Mouse (Mus musculus) neural tube, embryonic 11.5 days (tissue): ENCODE data around the gene Spef2. TPM values are rescaled to one million over a fixed set of nuclear protein-coding genes. Genes with fewer than 3 reads are reported as not detected.
"Not testable (repeated sequence)": the region's sequence is repeated elsewhere in the genome, so short reads cannot be mapped to it uniquely, and the experiment has no call there.

Source experiments
- ATAC-seq: fragments of 200-750 bp; cut with Nextera tagmentation; 2 replicates; pipeline ENCODE4 v1.8.0; 2017; ENCODE audit warnings: moderate number of reproducible peaks, mild to moderate bottlenecking, moderate TSS enrichment, moderate library complexity; ENCODE audit not compliant: insufficient read depth, low FRiP score, low TSS enrichment
- DNase-seq: peaks from one replicate; pipeline ENCODE4 v3.0.0-alpha.2; 2015; ENCODE audit warnings: low spot score
- H3K27ac ChIP-seq: fragments of 300-500 bp; sonication (generic); 2 replicates; pipeline ENCODE4 v1.5.1; 2014; ENCODE audit warnings: low read depth, mild to moderate bottlenecking, low read length
- H3K27me3 ChIP-seq: fragments of 300-500 bp; sonication (generic); 2 replicates; pipeline ENCODE4 v1.6.1; 2014; ENCODE audit warnings: mild to moderate bottlenecking, low read length, mixed read lengths; ENCODE audit not compliant: control insufficient read depth, insufficient read depth
- H3K36me3 ChIP-seq: fragments of 300-500 bp; sonication (generic); 2 replicates; pipeline ENCODE4 v1.6.1; 2014; ENCODE audit warnings: mild to moderate bottlenecking, low read length, moderate library complexity, mixed read lengths; ENCODE audit not compliant: control insufficient read depth, insufficient read depth
- H3K4me1 ChIP-seq: fragments of 300-500 bp; sonication (generic); 2 replicates; pipeline ENCODE4 v1.6.1; 2014; ENCODE audit warnings: low read length, mixed read lengths; ENCODE audit not compliant: control insufficient read depth, insufficient read depth
- H3K4me2 ChIP-seq: fragments of 300-500 bp; sonication (generic); 2 replicates; pipeline ENCODE4 v1.6.1; 2014; ENCODE audit warnings: low read depth, mild to moderate bottlenecking, moderate library complexity
- H3K4me3 ChIP-seq: fragments of 300-500 bp; sonication (generic); 2 replicates; pipeline ENCODE4 v1.5.1; 2014; ENCODE audit warnings: low read depth, low read length
- H3K9ac ChIP-seq: fragments of 300-500 bp; sonication (generic); 2 replicates; pipeline ENCODE4 v1.6.1; 2014; ENCODE audit warnings: mild to moderate bottlenecking, low read length
- H3K9me3 ChIP-seq: fragments of 300-500 bp; sonication (generic); 2 replicates; pipeline ENCODE4 v1.6.1; 2016; ENCODE audit warnings: low read length; ENCODE audit not compliant: control insufficient read depth
- WGBS: fragments of 180-500 bp; shearing (Covaris S2); extraction: QIAGEN DNeasy Blood & Tissue Kit; methylation state at CpG from one replicate; pipeline ENCODE4 v1.1.7; 2014; 5-methylcytosine and 5-hydroxymethylcytosine counted together
- polyA plus RNA-seq: library from polyadenylated mRNA; unstranded; fragments of >200 nt; fragmentation: Nextera tagmentation; extraction: Ambion mirVana; gene quantifications from 2 replicates; pipeline ENCODE4 v1.2.1, GENCODE M21; 2014

The Spef2 gene
- polyA plus RNA-seq, 1 experiment from 2014 or later, result 0.19 TPM

GRCm38 (mm10) chr15:9577303-9577702 lies 171.4 kb downstream of the Spef2 start:
- H3K4me3 ChIP-seq, result no peak overlapping the region
- ATAC-seq, result no peak
- H3K4me1 ChIP-seq, result no peaks in the 10 kb centered on the region
- H3K27ac ChIP-seq, result no peak overlapping the region
- no peaks in the 10 kb centered on the region for H3K36me3 ChIP-seq
- 87% methylated on average over 4 of the region's 4 CpGs for WGBS
- H3K4me2 ChIP-seq, result no peak overlapping the region
- H3K9ac ChIP-seq, result no peak overlapping the region
- no peak for DNase-seq
- no peaks in the 10 kb centered on the region for H3K9me3 ChIP-seq
- no peaks in the 10 kb centered on the region for H3K27me3 ChIP-seq

- Histone ChIP-seq H3K4me1 (no peaks in the 10 kb centered on the region), H3K27ac (no peak overlapping the region), H3K27me3 (no peaks in the 10 kb centered on the region), H3K9ac (no peak overlapping the region), H3K4me2 (no peak overlapping the region), H3K36me3 (no peaks in the 10 kb centered on the region), H3K9me3 (no peaks in the 10 kb centered on the region), H3K4me3 (no peak overlapping the region)
- DNase-seq (no peak), ATAC-seq (no peak)
- WGBS, result 91% methylated on average over 5 of the region's 5 CpGs
Measured at GRCm38 (mm10) chr15:9574796-9575195, 173.9 kb downstream of the Spef2 start.

GRCm38 (mm10) chr15:9573361-9573760 lies 175.3 kb downstream of the Spef2 start:
- no peak for DNase-seq
- Histone ChIP-seq H3K27me3 (no peaks in the 10 kb centered on the region), H3K36me3 (no peaks in the 10 kb centered on the region), H3K4me3 (no peak overlapping the region), H3K9me3 (no peaks in the 10 kb centered on the region), H3K4me1 (no peaks in the 10 kb centered on the region), H3K4me2 (no peak overlapping the region), H3K9ac (no peak overlapping the region), H3K27ac (no peak overlapping the region)
- 88% methylated on average over 4 of the region's 4 CpGs for WGBS
- no peak for ATAC-seq

GRCm38 (mm10) chr15:9572664-9573063 lies 176.0 kb downstream of the Spef2 start:
- no peak overlapping the region for H3K9ac ChIP-seq
- no peak overlapping the region for H3K27ac ChIP-seq
- no peaks in the 10 kb centered on the region for H3K9me3 ChIP-seq
- no peaks in the 10 kb centered on the region for H3K27me3 ChIP-seq
- H3K36me3 ChIP-seq, result no peaks in the 10 kb centered on the region
- H3K4me3 ChIP-seq, result no peak overlapping the region
- no peak for ATAC-seq
- H3K4me1 ChIP-seq, result no peaks in the 10 kb centered on the region
- 89% methylated on average over 7 of the region's 7 CpGs for WGBS
- no peak overlapping the region for H3K4me2 ChIP-seq
- no peak for DNase-seq

GRCm38 (mm10) chr15:9571896-9572295 lies 176.8 kb downstream of the Spef2 start:
- H3K9me3 ChIP-seq, result no peaks in the 10 kb centered on the region
- no peak overlapping the region for H3K4me3 ChIP-seq
- H3K4me1 ChIP-seq, result no peaks in the 10 kb centered on the region
- H3K36me3 ChIP-seq, result no peaks in the 10 kb centered on the region
- no peak overlapping the region for H3K27ac ChIP-seq
- H3K9ac ChIP-seq, result no peak overlapping the region
- DNase-seq (no peak), ATAC-seq (no peak)
- H3K4me2 ChIP-seq, result no peak overlapping the region
- no peaks in the 10 kb centered on the region for H3K27me3 ChIP-seq
- 89% methylated on average over 2 of the region's 2 CpGs for WGBS

- no peak for ATAC-seq
- Histone ChIP-seq H3K4me3 (no peak overlapping the region), H3K4me2 (no peak overlapping the region), H3K9ac (no peak overlapping the region), H3K9me3 (no peaks in the 10 kb centered on the region), H3K36me3 (no peaks in the 10 kb centered on the region), H3K4me1 (no peaks in the 10 kb centered on the region), H3K27ac (no peak overlapping the region), H3K27me3 (no peaks in the 10 kb centered on the region)
- 89% methylated on average over 4 of the region's 4 CpGs for WGBS
- no peak for DNase-seq
Measured at GRCm38 (mm10) chr15:9567316-9567715, 181.4 kb downstream of the Spef2 start.

GRCm38 (mm10) chr15:9565396-9565795 lies 183.3 kb downstream of the Spef2 start:
- ATAC-seq (no peak), DNase-seq (no peak)
- no peak overlapping the region for H3K4me3 ChIP-seq
- H3K4me1 ChIP-seq, result no peaks in the 10 kb centered on the region
- H3K27me3 ChIP-seq, result no peaks in the 10 kb centered on the region
- H3K9ac ChIP-seq, result no peak overlapping the region
- no peaks in the 10 kb centered on the region for H3K36me3 ChIP-seq
- WGBS, result 84% methylated on average over 6 of the region's 6 CpGs
- no peak overlapping the region for H3K4me2 ChIP-seq
- H3K9me3 ChIP-seq, result no peaks in the 10 kb centered on the region
- H3K27ac ChIP-seq, result no peak overlapping the region

- Histone ChIP-seq H3K27ac (no peak overlapping the region), H3K9me3 (no peaks in the 10 kb centered on the region), H3K36me3 (no peaks in the 10 kb centered on the region), H3K4me1 (no peaks in the 10 kb centered on the region), H3K9ac (no peak overlapping the region), H3K27me3 (no peaks in the 10 kb centered on the region), H3K4me3 (no peak overlapping the region), H3K4me2 (no peak overlapping the region)
- WGBS, result 87% methylated on average over 3 of the region's 3 CpGs
- DNase-seq (no peak), ATAC-seq (no peak)
Measured at GRCm38 (mm10) chr15:9564156-9564555, 184.5 kb downstream of the Spef2 start.

GRCm38 (mm10) chr15:9557264-9557663 lies 191.4 kb downstream of the Spef2 start:
- ATAC-seq, H3K27me3 ChIP-seq, DNase-seq, H3K4me1 ChIP-seq, H3K9me3 ChIP-seq, H3K4me3 ChIP-seq, H3K4me2 ChIP-seq, H3K27ac ChIP-seq, H3K9ac ChIP-seq, H3K36me3 ChIP-seq: not testable (repeated sequence)
- 92% methylated on average over 13 of the region's 15 CpGs for WGBS
